Mouse (Mus musculus) brain, adult 10 weeks (tissue): ENCODE data around the gene Ogfod2. TPM values are rescaled to one million over a fixed set of nuclear protein-coding genes. Genes with fewer than 3 reads are reported as not detected.

Source experiments
- polyA plus RNA-seq: library from polyadenylated mRNA; stranded (reverse); fragments of 350-450 nt; fragmentation: Illumina TruSeq; extraction: RNeasy Lipid Tissue Mini Kit (QIAGEN cat#74804); gene quantifications from one replicate; pipeline ENCODE4 v1.2.3, GENCODE M21; 2015; ENCODE audit warnings: low read depth, low replicate concordance

Ogfod2 gene
- polyA plus RNA-seq, result 42.4 TPM

GRCm38 (mm10) chr5:124111742-124112497, at the start of gene Ogfod2:
Gene Ogfod2, plus strand, starts transcription at chr5:124112297.

GRCm38 (mm10) chr5:124095596-124096232, 16.4 kb upstream of the Ogfod2 start, which contains the start of gene Abcb9:
Gene Abcb9, minus strand, starts transcription at chr5:124095798.

GRCm38 (mm10) chr5:124115990-124116845, 4.1 kb downstream of the Ogfod2 start, which contains the start of gene Arl6ip4:
Gene Arl6ip4, plus strand, starts transcription at chr5:124116089.

Other genes starting within 250 kb of the Ogfod2 start
- gene Hcar2, start 246.8 kb upstream of the Ogfod2 start, polyA plus RNA-seq, result not detected
- 0.86 TPM for gene Hcar1, start 232.3 kb upstream of the Ogfod2 start, polyA plus RNA-seq
- 91.9 TPM for gene Denr, start 205.1 kb upstream of the Ogfod2 start, polyA plus RNA-seq
- gene Gm43518, start 184.9 kb upstream of the Ogfod2 start, polyA plus RNA-seq, result not detected
- 4.3 TPM for gene Ccdc62, start 181.6 kb upstream of the Ogfod2 start, polyA plus RNA-seq
- 31.9 TPM for gene Hip1r, start 138.7 kb upstream of the Ogfod2 start, polyA plus RNA-seq
- 23.9 TPM for gene Vps37b, start 80.0 kb upstream of the Ogfod2 start, polyA plus RNA-seq
- gene Abcb9, start 16.5 kb upstream of the Ogfod2 start, polyA plus RNA-seq, result 33.6 TPM
- 59.9 TPM for gene Arl6ip4, start 3.8 kb downstream of the Ogfod2 start, polyA plus RNA-seq
- 93.4 TPM for gene Pitpnm2, start 137.5 kb downstream of the Ogfod2 start, polyA plus RNA-seq
- 10.2 TPM for gene Mphosph9, start 215.7 kb downstream of the Ogfod2 start, polyA plus RNA-seq
- 22.7 TPM for gene 2810006K23Rik, start 215.8 kb downstream of the Ogfod2 start, polyA plus RNA-seq